Mouse (Mus musculus) hindbrain, embryonic 10.5 days (tissue): ENCODE results near the gene Ssbp3. TPM values are rescaled to one million over a fixed set of nuclear protein-coding genes. Genes with fewer than 3 reads are reported as not detected.

Source experiments
- DNase-seq: peaks from one replicate; pipeline ENCODE4 v3.0.0-alpha.2; 2017; ENCODE audit warnings: low spot score
- H3K27ac ChIP-seq: fragments of 300-500 bp; sonication (generic); 2 replicates; pipeline ENCODE4 v1.5.1; 2016; ENCODE audit warnings: mild to moderate bottlenecking, moderate library complexity
- H3K27me3 ChIP-seq: fragments of 300-500 bp; sonication (generic); 2 replicates; pipeline ENCODE4 v1.6.1; 2016; ENCODE audit warnings: mild to moderate bottlenecking; ENCODE audit not compliant: poor library complexity, insufficient read depth, severe bottlenecking
- H3K36me3 ChIP-seq: fragments of 300-500 bp; sonication (generic); 2 replicates; pipeline ENCODE4 v1.6.1; 2016; ENCODE audit warnings: mild to moderate bottlenecking, moderate library complexity
- H3K4me1 ChIP-seq: fragments of 300-500 bp; sonication (generic); replicated peaks from 2 replicates; pipeline ENCODE4 v1.6.1; 2016; ENCODE audit warnings: mild to moderate bottlenecking
- H3K4me3 ChIP-seq: fragments of 300-500 bp; sonication (generic); 2 replicates; pipeline ENCODE4 v1.5.1; 2016; ENCODE audit warnings: mild to moderate bottlenecking, moderate library complexity
- H3K9me3 ChIP-seq: fragments of 300-500 bp; sonication (generic); 2 replicates; pipeline ENCODE4 v1.6.1; 2016; ENCODE audit warnings: mild to moderate bottlenecking, moderate library complexity
- WGBS: fragments of 180-500 bp; shearing (Covaris S2); methylation state at CpG from one replicate; pipeline ENCODE4 v1.1.7; 2016; 5-methylcytosine and 5-hydroxymethylcytosine counted together
- polyA plus RNA-seq: library from polyadenylated mRNA; unstranded; fragments of >200 nt; fragmentation: Nextera tagmentation; extraction: Ambion mirVana; gene quantifications from 2 replicates; pipeline ENCODE4 v1.2.1, GENCODE M21; 2016

Ssbp3 gene
- polyA plus RNA-seq, 1 experiment from 2014 or later, result 180 TPM

DNA sequence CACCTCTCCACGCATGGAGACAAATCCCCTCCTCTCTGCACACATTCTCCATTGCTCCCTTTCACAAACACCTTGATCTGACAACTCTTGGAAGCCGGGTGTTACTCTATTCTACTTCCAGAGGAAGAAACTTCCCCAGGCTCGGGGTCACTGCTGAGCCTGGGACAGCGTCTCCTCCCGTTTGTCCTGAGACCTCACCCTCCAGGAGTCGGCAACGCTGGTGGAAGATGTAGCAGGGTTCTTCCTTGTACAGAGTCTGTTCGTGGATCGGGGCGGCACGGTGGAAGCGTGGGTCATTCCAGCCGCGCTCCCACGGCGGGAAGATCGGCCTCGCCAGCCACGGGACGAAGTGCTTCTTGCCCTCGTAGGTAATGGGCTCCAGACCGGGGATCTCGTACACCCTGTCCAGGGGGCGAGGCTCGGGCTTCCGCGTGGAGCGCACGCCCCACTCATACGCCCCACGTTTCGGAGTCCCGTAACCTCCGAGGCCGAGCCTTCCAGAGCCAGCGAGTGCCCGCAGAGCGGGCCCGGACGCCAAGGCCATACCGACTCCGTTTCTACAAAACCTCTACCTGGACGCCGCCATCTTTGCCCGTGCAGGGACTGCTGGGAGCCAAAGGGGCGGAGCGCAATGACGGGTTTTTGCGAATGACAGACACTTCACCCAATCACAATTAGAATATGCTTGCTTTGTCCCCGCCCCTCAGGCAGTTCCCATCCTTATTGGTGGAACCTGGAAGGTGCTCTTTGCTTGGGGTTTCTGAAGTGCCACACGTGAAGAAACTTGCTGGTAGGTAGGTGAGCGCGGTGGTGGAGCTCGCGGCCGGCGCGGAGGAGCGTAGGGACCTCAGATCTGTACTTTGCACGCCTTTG is 156.0 kb downstream of the Ssbp3 start, which contains the start of the genes Mrpl37 and Cyb5rl:
TSS of gene Mrpl37 (minus strand) at position 617 of the 873 bp plus-strand sequence.
TSS of gene Cyb5rl (plus strand) at position 737 of the 873 bp plus-strand sequence.
- peak within 1 kb of the TSS; percentile 90 for H3K4me3 ChIP-seq
- peaks cover 32% of the 10 kb centered on the region for H3K36me3 ChIP-seq
- peak within 1 kb of the TSS; percentile 92 for H3K27ac ChIP-seq
- no peaks in the 10 kb centered on the region for H3K9me3 ChIP-seq
- peak; percentile 94 for DNase-seq
- peaks cover 30% of the 10 kb centered on the region for H3K4me1 ChIP-seq
- H3K27me3 ChIP-seq, result peaks cover 16% of the 10 kb centered on the region; the same call in 1 of the 2 replicates
- WGBS, result under 1% methylated on average over 60 of the region's 60 CpGs

DNA sequence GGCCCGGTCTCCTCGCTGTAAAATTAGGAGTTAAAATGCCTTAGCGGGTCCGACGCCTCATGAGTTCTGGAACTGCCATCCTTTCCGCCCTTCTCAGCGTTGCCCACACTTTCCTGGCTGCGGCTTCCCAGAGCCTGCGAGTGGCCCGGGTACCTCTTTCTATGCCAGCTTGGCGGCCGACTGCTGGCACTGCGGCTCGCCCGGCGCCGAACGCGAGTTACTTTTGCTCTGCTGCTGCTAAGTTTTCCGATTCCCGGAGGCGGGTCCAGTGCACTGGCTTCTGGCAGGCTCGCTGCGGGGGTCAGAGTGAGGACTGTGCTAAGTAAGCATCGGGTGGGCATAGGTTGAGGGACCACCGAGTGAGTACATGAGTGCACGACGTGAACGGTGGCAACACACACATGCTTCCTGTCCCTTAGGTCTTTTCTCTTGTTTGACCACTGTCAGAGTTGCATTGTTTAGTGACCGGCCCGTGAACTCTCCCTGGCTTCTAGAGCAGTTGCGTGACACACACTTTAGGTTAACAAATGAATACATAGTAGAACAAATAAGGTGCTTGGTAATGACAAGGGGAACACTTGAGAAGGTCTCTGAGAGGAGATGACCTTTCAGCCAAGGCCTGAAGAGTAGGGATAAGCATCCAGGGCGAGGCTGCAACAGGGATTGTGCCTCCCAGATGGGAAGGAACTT is 156.8 kb downstream of the Ssbp3 start:
- DNase-seq, result no peak
- peak overlapping the region; percentile 92 for H3K27ac ChIP-seq
- peak overlapping the region; percentile 90 for H3K4me3 ChIP-seq
- WGBS, result 3% methylated on average over 33 of the region's 33 CpGs
- peaks cover 30% of the 10 kb centered on the region for H3K4me1 ChIP-seq
- no peaks in the 10 kb centered on the region for H3K9me3 ChIP-seq
- peaks cover 16% of the 10 kb centered on the region; the same call in 1 of the 2 replicates for H3K27me3 ChIP-seq
- H3K36me3 ChIP-seq, result peaks cover 24% of the 10 kb centered on the region

DNA sequence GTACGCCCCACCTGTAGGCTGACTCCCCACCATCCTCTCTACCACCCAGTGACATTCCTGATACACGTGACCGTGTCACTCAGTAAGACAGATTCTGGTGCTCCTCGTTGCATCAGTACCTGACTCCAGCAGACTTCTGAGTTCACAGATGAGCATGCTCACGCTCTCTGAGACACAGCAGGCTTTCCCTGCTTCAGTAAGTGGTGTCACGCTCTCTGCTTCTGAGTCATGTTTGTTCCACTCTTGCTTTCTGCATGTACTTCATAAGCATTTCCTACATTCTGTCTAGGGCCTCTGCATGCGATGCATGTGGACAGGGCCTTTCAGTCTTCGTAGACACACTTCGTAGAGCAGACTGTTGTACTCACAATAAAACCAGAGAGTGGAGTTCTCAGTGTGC is 161.8 kb downstream of the Ssbp3 start:
- DNase-seq, result no peak
- no peaks in the 10 kb centered on the region for H3K36me3 ChIP-seq
- WGBS, result 79% methylated on average over 9 of the region's 9 CpGs
- H3K27ac ChIP-seq, result no peak overlapping the region
- H3K9me3 ChIP-seq, result no peaks in the 10 kb centered on the region
- peaks cover 21% of the 10 kb centered on the region for H3K4me1 ChIP-seq
- peaks cover 16% of the 10 kb centered on the region; the same call in 1 of the 2 replicates for H3K27me3 ChIP-seq
- H3K4me3 ChIP-seq, result no peak overlapping the region

DNA sequence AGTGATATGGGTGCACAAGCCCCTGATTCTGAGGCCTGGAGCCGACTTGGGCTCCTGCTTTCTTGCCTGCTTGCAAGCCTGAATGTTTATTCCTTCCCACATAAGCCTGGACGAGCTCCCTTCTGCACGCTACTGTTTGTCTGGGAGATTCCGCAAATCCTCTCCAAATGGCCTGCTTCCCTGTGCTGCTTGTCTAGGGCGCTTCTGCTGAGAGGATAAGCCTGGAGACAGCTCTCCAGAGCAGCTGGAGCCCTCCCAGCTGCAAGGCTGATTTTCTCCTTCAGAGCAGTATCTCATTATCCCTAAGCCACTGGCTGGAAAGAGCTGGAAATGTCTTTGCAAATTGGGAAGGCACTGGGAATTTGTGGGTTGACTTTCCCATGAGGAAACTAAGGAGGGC is 165.0 kb downstream of the Ssbp3 start:
- Histone ChIP-seq H3K9me3 (no peaks in the 10 kb centered on the region), H3K27me3 (no peaks in the 10 kb centered on the region), H3K27ac (0 out of 2 replicates have a peak overlapping the region, but pooled peaks have one; percentile 40), H3K4me3 (no peak overlapping the region), H3K4me1 (0 out of 2 replicates have a peak, but pooled peaks cover 8% of the 10 kb centered on the region), H3K36me3 (no peaks in the 10 kb centered on the region)
- DNase-seq, result no peak
- WGBS, result 68% methylated on average over 5 of the region's 5 CpGs

DNA sequence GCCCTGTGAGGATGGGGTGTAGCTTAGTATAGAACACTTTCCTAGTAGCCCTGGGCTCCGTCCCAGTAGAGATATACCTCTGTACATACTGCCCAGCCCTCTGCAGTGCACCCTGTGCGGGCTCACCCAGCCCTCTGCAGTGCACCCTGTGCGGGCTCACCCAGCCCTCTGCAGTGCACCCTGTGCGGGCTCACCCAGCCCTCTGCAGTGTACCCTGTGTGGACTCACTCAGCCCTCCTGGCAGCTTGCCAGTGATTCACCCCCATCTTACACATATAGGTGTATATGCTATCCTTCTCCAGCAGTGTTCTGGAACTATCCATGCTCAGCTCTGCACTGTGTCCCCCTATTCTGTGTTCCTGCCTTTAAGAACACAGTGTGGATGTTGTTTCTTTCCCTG is 168.4 kb downstream of the Ssbp3 start:
- H3K9me3 ChIP-seq, result no peaks in the 10 kb centered on the region
- WGBS, result 90% methylated on average over 4 of the region's 4 CpGs
- 0 out of 2 replicates have a peak, but pooled peaks cover 3% of the 10 kb centered on the region for H3K36me3 ChIP-seq
- H3K4me3 ChIP-seq, result no peak overlapping the region
- H3K27ac ChIP-seq, result 0 out of 2 replicates have a peak overlapping the region, but pooled peaks have one; percentile 30
- no peaks in the 10 kb centered on the region for H3K27me3 ChIP-seq
- H3K4me1 ChIP-seq, result peaks cover 29% of the 10 kb centered on the region
- no peak for DNase-seq

DNA sequence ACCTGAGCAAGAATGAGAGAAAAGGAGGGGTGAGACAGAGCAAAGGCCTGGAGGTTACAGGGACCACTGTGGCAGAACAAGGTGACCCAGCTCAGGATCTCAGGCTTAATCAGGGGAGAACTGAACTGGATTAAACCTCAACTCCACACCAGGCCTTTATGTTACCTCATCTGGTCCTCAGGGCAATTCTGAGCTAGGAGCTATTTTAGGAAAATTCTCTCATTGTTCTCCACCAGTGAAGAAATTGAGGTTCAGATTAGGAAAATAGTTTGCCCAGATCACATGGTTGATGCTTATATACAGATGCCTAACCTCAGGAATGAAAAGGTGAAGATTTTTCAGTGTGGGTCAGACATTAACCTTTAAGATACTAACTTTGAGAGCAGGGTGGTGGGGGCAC is 169.2 kb downstream of the Ssbp3 start:
- no peak for DNase-seq
- Histone ChIP-seq H3K36me3 (0 out of 2 replicates have a peak, but pooled peaks cover 5% of the 10 kb centered on the region), H3K9me3 (no peaks in the 10 kb centered on the region), H3K27me3 (no peaks in the 10 kb centered on the region), H3K4me3 (no peak overlapping the region), H3K27ac (no peak overlapping the region), H3K4me1 (peaks cover 37% of the 10 kb centered on the region)

DNA sequence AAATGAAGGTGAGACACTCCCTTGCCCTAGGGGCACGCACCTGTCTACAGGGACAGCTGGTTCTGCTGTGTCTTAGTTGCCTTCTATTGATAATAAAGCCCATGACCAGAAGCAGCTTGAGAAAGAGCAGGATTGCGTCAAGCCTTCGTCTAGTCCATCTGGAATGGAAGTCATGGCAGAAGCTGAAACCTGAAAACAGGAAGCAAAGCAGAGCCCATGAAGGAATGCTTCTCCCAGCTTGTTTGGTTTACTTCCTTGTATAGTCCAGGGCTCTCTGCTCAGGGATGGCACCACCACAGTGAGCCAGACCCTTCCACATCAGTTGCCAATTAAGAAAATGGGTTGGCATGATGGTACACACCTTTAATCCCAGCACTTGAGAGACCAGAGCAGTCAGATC is 171.7 kb downstream of the Ssbp3 start:
- Histone ChIP-seq H3K27ac (peak overlapping the region; percentile 64; the same call in 1 of the 2 replicates), H3K9me3 (no peaks in the 10 kb centered on the region), H3K4me3 (no peak overlapping the region), H3K36me3 (0 out of 2 replicates have a peak, but pooled peaks cover 5% of the 10 kb centered on the region), H3K27me3 (no peaks in the 10 kb centered on the region), H3K4me1 (peaks cover 53% of the 10 kb centered on the region)
- WGBS, result 92% methylated on average over 3 of the region's 3 CpGs
- DNase-seq, result no peak

DNA sequence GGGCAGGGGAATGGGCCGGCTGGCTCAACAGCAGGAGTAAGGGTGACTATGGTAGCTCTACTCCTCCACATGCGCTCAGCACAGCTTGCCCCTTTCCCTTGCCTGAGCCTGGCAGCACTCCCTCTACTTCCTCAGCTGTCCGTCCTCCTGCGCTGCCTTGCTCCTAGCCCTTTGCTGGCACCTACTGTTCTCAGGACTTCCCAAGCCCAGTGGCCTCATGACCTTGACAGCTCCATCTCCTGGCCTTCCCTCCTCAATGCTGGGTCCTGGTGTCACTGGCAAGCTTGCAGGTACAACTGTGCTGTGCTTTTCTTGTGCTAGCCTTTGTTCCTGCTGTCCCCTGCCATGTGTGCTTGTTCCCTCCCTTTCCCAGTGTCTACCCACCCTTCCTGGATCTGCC is 172.6 kb downstream of the Ssbp3 start:
- Histone ChIP-seq H3K27me3 (no peaks in the 10 kb centered on the region), H3K36me3 (0 out of 2 replicates have a peak, but pooled peaks cover 5% of the 10 kb centered on the region), H3K9me3 (no peaks in the 10 kb centered on the region), H3K4me1 (peaks cover 55% of the 10 kb centered on the region), H3K4me3 (no peak overlapping the region), H3K27ac (peak overlapping the region; percentile 95)
- DNase-seq, result no peak
- 86% methylated on average over 4 of the region's 4 CpGs for WGBS

DNA sequence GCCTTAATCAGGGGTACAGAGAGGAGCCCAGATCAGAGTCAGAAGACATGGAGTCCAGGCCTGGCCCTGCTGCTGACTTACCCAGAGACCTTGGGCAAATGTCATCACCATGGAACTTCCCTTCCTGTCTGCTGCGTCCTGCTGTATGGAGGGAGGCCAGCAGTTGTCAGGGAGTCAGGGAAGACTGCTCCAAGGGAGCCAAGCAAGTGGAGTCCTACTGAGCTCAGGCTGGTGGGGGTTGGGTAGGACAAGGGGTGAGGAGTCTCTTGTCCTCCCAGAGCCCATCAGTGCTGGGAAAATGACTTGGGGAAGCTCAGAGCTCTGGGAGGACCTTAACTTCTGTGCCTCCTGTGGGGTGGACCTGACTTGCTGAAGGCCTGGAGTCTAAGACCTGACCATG is 173.8 kb downstream of the Ssbp3 start:
- Histone ChIP-seq H3K27me3 (no peaks in the 10 kb centered on the region), H3K9me3 (no peaks in the 10 kb centered on the region), H3K4me3 (peak overlapping the region; percentile 18), H3K27ac (peak overlapping the region; percentile 95), H3K4me1 (peaks cover 56% of the 10 kb centered on the region), H3K36me3 (0 out of 2 replicates have a peak, but pooled peaks cover 5% of the 10 kb centered on the region)
- WGBS, result 24% methylated on average over 1 of the region's 1 CpGs
- DNase-seq, result no peak

DNA sequence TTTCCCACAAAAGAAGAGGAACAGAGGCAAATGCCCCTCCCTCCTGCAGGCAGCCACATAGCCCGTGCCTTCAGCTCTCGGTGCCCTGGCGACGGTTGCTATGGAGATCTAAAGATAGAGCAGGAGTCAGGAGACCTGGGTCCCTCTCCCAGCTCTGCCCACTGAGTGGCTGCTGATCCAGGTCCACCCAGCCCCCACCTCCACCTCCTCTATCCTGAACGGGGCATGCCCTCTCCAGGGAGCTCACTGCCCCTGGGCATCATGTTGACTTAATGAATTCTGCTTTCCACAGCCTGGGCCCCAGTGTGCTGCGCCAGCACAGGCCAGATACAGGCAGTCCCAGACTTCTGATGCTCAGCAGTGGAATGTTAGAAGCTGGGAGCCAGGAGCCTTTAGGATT is 174.4 kb downstream of the Ssbp3 start:
- Histone ChIP-seq H3K4me3 (peak overlapping the region; percentile 18), H3K9me3 (no peaks in the 10 kb centered on the region), H3K27ac (peak overlapping the region; percentile 95), H3K36me3 (0 out of 2 replicates have a peak, but pooled peaks cover 5% of the 10 kb centered on the region), H3K27me3 (no peaks in the 10 kb centered on the region), H3K4me1 (peaks cover 56% of the 10 kb centered on the region)
- peak; percentile 89 for DNase-seq
- whole genome bisulfite sequencing, result 7% methylated on average over 6 of the region's 6 CpGs

DNA sequence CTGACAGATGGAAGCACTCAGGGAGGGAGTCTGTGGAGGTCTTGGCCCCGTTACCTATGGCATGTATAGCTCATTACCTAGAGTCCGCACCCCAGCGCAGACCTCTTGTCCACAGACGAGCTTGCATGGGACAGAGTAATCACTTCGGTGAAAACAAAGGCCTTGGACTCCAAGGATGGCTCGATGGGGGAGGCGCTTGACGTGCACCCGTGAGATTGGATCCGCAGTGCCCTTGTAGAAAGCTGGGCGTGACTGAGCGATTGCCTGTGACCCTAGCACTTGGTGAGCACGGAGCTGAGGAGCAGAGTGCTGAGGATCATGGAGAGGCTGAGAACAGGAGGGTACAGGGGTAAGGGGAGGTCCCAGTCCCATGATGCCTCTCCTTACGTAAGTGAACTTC is 181.2 kb downstream of the Ssbp3 start:
- no peaks in the 10 kb centered on the region for H3K9me3 ChIP-seq
- DNase-seq, result no peak
- H3K27me3 ChIP-seq, result no peaks in the 10 kb centered on the region
- WGBS, result 83% methylated on average over 14 of the region's 14 CpGs
- H3K36me3 ChIP-seq, result no peaks in the 10 kb centered on the region
- H3K4me1 ChIP-seq, result peaks cover 62% of the 10 kb centered on the region
- H3K4me3 ChIP-seq, result no peak overlapping the region
- peak overlapping the region; percentile 66 for H3K27ac ChIP-seq

DNA sequence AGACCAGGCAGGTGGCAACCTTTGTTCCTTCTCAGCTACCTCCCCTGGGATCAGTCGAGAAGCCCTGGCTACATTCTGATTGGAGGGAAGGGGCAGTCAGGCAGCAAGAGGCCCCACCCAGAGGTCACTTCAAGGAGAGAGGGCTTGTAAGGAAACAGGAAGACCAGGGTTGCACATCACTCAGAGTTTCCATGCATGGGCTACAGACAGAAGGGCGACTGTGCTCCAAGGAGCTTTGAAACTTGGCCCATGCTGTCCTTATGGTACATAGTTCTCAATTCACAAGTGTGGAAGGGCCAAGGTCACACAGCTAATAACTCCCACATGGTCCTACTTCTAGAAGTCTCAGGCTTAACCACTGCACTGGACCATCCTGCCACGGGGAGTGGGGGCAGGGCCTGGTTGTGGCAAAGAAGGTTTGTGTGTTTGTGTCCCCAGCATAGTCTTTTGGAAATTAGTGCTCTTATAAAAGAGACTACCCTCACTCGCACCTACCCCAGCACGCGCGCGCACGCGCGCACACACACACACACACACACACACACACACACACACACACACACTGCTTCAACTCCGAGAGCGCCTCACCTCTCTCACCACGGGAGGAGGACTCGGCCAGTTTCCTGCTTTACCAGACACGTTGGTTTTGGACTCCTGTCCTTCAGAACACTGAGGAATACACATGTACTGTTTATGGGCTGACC is 184.1 kb downstream of the Ssbp3 start:
- Histone ChIP-seq H3K27me3 (no peaks in the 10 kb centered on the region), H3K4me1 (peaks cover 82% of the 10 kb centered on the region), H3K27ac (peak overlapping the region; percentile 31), H3K36me3 (no peaks in the 10 kb centered on the region), H3K4me3 (no peak overlapping the region), H3K9me3 (no peaks in the 10 kb centered on the region)
- 81% methylated on average over 16 of the region's 16 CpGs for WGBS
- peak; percentile 41 for DNase-seq
